Mouse (Mus musculus): ENCODE measurements at regions not wholly inside any gene's neighbourhood (a gene's known extent, or its start where the extent isn't known, plus 50 kb on each side); places are given as distances from the start of the nearest gene placed in this dataset.

DNA sequence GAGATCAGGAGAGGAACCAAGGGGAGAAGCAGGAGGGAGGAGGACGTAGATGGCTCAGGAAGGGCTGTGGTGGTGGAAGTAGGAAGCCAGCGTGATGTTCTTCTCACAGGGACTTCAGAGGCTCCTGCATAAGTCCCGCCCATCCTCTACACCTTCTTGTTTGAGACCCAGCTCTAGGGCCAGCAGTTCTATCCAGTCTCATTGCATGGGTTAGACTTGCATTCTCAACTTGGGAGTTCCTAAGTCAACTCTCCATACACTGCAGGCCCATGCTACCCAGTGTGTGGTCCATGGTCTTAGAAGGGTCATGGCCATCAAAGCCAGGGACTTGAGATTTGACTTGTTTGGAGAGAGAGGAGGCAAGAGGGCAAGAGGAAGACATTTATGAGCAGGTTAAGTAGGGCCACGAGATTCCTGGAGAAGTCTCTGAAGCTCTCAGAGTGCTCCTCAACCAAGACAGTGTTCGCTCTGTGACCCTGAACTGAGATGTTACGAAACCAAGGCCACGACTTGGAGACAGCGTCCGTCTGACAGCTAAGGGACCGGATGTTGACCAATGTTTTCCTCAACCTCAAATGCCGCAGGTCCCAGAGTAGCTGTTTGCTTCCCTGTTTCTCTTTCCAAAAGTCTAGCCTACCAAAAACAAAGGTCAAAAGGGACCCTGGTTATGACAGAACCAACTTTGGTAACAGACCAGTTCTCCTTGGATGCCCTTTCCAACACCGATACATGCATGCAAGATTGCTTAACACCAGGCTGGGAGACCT, 56.7 kb upstream of the Cxcl14 start:
- TF ChIP-seq POLR2A (IDR thresholded peaks at IDR 0.05; ENCODE audit: control insufficient read depth, low read depth, low read length) (no peak), CTCF (IDR thresholded peaks at IDR 0.05; ENCODE audit: control insufficient read depth, insufficient read depth, insufficient replicate concordance, low read depth, low read length) (no peak)
